Mouse (Mus musculus) limb, embryonic 12.5 days (tissue): Measurements from ENCODE around the gene Fam173a. TPM values are rescaled to one million over a fixed set of nuclear protein-coding genes. Genes with fewer than 3 reads are reported as not detected.
"Not testable (repeated sequence)": the region's sequence is repeated elsewhere in the genome, so short reads cannot be mapped to it uniquely, and the experiment has no call there.

Source experiments
- ATAC-seq: fragments of 200-750 bp; cut with Nextera tagmentation; 2 replicates; pipeline ENCODE4 v1.8.0; 2017; ENCODE audit warnings: low read depth, moderate TSS enrichment; ENCODE audit not compliant: insufficient number of reproducible peaks, insufficient read depth, low FRiP score, low TSS enrichment
- H3K27ac ChIP-seq: fragments of 300-500 bp; sonication (generic); 2 replicates; pipeline ENCODE4 v1.5.1; 2016; ENCODE audit warnings: mild to moderate bottlenecking, moderate library complexity
- H3K27me3 ChIP-seq: fragments of 300-500 bp; sonication (generic); 2 replicates; pipeline ENCODE4 v1.6.1; 2016; ENCODE audit warnings: mild to moderate bottlenecking, moderate library complexity
- H3K36me3 ChIP-seq: fragments of 300-500 bp; sonication (generic); 2 replicates; pipeline ENCODE4 v1.6.1; 2016; ENCODE audit warnings: mild to moderate bottlenecking, moderate library complexity
- H3K4me1 ChIP-seq: fragments of 300-500 bp; sonication (generic); replicated peaks from 2 replicates; pipeline ENCODE4 v1.6.1; 2016
- H3K4me2 ChIP-seq: fragments of 300-500 bp; sonication (generic); 2 replicates; pipeline ENCODE4 v1.6.1; 2016; ENCODE audit warnings: mild to moderate bottlenecking, moderate library complexity
- H3K4me3 ChIP-seq: fragments of 300-500 bp; sonication (generic); replicated peaks from 2 replicates; pipeline ENCODE4 v1.5.1; 2016; ENCODE audit warnings: mild to moderate bottlenecking
- H3K9ac ChIP-seq: fragments of 300-500 bp; sonication (generic); replicated peaks from 2 replicates; pipeline ENCODE4 v1.6.1; 2016; ENCODE audit warnings: mild to moderate bottlenecking, moderate library complexity
- H3K9me3 ChIP-seq: fragments of 300-500 bp; sonication (generic); 2 replicates; pipeline ENCODE4 v1.6.1; 2016; ENCODE audit warnings: mild to moderate bottlenecking, moderate library complexity
- WGBS: fragments of 180-500 bp; shearing (Covaris S2); methylation state at CpG from one replicate; pipeline ENCODE4 v1.1.7; 2016; 5-methylcytosine and 5-hydroxymethylcytosine counted together
- polyA plus RNA-seq: library from polyadenylated mRNA; unstranded; fragments of >200 nt; fragmentation: Nextera tagmentation; extraction: Ambion mirVana; gene quantifications from 2 replicates; pipeline ENCODE4 v1.2.1, GENCODE M21; 2016

Gene Fam173a
- polyA plus RNA-seq, 1 experiment from 2014 or later, result 68.3 TPM

DNA sequence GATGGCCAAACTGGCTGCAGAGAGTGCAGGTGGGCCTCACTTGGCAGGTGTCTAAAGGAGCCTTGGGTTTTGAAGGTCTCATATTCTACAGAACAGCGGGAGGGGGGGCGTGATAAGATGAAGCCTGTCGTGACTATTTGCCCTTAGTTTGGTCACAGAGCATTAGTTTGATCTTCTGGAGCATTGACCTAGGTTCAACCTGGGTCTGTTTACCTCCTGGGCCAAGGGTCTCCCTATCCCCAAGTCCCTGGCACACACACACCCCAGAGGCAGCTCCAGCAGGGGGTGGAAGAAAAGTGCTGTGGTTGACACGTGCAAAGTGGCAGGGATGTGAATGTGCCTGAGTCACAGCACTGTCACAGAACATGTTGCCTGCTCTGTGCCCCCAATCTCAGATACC, 18.2 kb upstream of the Fam173a start:
- no peak overlapping the region for H3K4me3 ChIP-seq
- H3K9ac ChIP-seq, result no peak overlapping the region
- H3K27me3 ChIP-seq, result peaks cover 83% of the 10 kb centered on the region
- no peak overlapping the region for H3K4me2 ChIP-seq
- H3K36me3 ChIP-seq, result no peaks in the 10 kb centered on the region
- no peaks in the 10 kb centered on the region for H3K9me3 ChIP-seq
- no peak for ATAC-seq
- no peak overlapping the region for H3K27ac ChIP-seq
- 72% methylated on average over 4 of the region's 4 CpGs for WGBS
- peaks cover 8% of the 10 kb centered on the region for H3K4me1 ChIP-seq

DNA sequence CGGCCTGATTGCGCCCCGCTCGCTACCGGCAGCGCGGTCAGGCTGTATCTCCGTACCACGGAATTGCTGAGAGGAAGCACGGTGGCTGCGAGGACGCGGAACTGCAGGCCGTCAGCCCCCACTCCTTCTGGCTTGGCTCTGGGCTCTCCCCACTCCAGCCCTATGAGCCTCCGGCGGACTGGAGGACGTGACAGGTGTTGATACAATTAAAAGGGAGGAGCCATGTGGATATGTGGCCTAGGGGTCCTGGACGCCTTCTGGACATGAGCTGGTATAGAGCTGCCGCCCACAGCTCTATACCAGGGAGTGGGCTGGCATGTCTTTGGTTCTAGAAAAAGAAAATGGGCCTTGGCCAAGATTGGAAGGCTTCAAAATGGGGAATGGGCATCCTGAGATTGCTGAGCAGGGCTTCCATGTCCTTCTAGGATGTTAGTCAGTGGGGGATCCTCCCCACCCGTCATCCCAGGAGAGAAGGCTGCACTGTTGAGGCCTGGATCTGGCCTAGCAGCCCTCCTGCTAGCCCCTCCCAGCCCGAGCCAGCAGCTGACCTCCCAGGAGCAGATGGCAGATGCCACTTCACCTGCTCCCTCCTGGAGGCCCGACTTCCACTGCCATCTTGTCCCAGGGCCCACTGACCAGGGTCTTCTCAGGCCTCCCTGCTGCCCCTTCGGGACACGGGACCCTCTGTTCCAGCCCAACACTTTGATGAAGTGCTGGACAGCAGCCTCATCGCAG, 17.1 kb upstream of the Fam173a start:
- Histone ChIP-seq H3K4me1 (peaks cover 8% of the 10 kb centered on the region), H3K9ac (peak overlapping the region; percentile 66), H3K27me3 (peaks cover 81% of the 10 kb centered on the region), H3K4me2 (peak overlapping the region; percentile 96), H3K9me3 (no peaks in the 10 kb centered on the region), H3K27ac (no peak overlapping the region), H3K4me3 (peak overlapping the region; percentile 71), H3K36me3 (no peaks in the 10 kb centered on the region)
- no peak; the same call in 1 of the 2 replicates for ATAC-seq
- 12% methylated on average over 25 of the region's 25 CpGs for WGBS

DNA sequence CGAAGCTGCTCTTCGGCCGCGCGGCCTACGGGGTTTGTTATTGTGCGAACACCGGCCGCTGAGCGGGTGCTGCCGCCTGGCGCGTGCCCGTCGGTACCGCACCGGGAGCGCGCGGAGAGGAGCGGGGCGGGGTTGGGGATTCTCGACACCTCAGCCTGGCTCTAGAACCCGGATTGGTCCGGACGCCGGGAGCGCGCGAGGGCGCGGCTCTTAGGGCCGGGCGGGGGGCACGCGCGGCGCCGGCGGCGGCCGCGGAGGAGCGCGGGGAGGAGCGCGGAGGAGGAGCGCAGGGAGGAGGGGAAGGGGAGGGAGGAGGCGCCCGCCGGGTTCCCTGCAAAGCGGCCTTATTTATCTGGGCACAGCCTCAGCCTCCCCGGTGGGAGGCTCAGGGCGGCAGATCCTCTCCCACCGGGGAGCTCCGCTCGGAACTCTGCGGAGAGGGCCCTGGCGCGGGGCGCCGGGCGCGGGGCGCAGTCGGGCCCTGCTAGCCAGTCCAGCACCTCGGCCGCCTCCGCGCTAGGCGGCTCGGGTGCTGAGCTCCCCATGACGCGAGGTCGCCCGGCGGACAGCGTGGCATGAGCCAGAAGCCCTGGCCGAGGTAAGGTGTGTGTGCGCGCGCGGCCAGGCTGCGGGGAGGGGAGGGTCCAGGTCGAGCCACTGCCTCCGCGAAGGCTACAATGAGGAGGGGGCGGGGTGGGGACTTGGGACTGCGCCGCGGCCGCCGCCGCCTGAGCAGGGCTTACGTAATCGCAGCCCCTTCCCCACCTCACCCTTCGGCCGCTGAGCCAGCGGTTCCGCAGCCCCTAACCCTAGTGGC, 16.3 kb upstream of the Fam173a start, which contains the start of gene Fbxl16:
Gene Fbxl16, plus strand, starts transcription at position 297 of the 817 bp plus-strand sequence.
- peaks cover 79% of the 10 kb centered on the region for H3K27me3 ChIP-seq
- peak; percentile 60 for ATAC-seq
- WGBS, result under 1% methylated on average over 97 of the region's 100 CpGs
- no peaks in the 10 kb centered on the region for H3K9me3 ChIP-seq
- H3K27ac ChIP-seq, result no peak within 1 kb of the TSS
- H3K4me1 ChIP-seq, result peaks cover 8% of the 10 kb centered on the region
- no peaks in the 10 kb centered on the region for H3K36me3 ChIP-seq
- H3K9ac ChIP-seq, result peak within 1 kb of the TSS; percentile 66
- peak within 1 kb of the TSS; percentile 71 for H3K4me3 ChIP-seq
- H3K4me2 ChIP-seq, result peak within 1 kb of the TSS; percentile 96

DNA sequence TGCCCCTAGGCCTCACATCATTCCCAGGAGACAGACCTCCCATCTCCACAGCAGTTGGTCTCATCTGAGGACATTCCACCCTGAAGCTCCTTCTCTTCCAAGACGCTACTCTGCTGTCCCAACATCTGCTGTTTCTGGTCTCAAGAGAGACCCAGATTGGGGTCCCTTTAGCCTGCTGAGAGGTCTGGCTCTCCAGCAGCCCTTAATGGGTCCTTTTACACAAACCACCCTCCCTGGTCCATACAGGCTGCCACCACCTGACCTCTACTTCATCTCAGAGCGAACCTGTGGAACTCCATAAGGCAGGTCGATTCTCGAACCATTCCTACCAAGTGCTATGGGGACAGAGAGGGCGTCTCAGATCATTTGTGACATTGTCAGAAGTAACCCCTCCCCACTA, 15.3 kb upstream of the Fam173a start:
- Histone ChIP-seq H3K9me3 (no peaks in the 10 kb centered on the region), H3K9ac (0 out of 2 replicates have a peak overlapping the region, but pooled peaks have one; percentile 66), H3K4me2 (peak overlapping the region; percentile 96), H3K27me3 (peaks cover 79% of the 10 kb centered on the region), H3K36me3 (no peaks in the 10 kb centered on the region), H3K4me3 (peak overlapping the region; percentile 71; the same call in 1 of the 2 replicates), H3K4me1 (peaks cover 8% of the 10 kb centered on the region), H3K27ac (no peak overlapping the region)
- 42% methylated on average over 5 of the region's 5 CpGs for WGBS
- ATAC-seq, result no peak

DNA sequence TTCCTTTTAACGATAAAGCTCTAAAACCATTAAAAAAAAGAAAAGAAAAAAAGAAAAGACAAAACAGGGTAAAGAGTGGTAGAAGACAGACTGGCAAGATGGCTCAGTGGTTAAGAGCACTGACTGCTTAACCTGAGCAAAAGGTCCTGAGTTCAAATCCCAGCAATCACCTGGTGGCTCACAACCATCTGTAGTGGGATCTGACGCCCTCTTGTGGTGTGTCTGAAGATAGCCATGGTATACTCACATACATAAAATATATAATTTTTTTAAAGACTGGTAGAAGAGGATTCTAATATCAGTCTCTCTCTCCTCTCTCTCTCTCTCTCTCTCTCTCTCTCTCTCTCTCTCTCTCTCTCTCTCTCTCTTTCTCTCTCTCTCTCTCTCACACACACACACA, 14.8 kb upstream of the Fam173a start:
- H3K4me1 ChIP-seq, H3K36me3 ChIP-seq, H3K27ac ChIP-seq, H3K9me3 ChIP-seq, H3K4me3 ChIP-seq, H3K4me2 ChIP-seq, H3K9ac ChIP-seq, ATAC-seq: not testable (repeated sequence)
- 47% methylated on average over 2 of the region's 2 CpGs for WGBS
- peaks cover 79% of the 10 kb centered on the region for H3K27me3 ChIP-seq

DNA sequence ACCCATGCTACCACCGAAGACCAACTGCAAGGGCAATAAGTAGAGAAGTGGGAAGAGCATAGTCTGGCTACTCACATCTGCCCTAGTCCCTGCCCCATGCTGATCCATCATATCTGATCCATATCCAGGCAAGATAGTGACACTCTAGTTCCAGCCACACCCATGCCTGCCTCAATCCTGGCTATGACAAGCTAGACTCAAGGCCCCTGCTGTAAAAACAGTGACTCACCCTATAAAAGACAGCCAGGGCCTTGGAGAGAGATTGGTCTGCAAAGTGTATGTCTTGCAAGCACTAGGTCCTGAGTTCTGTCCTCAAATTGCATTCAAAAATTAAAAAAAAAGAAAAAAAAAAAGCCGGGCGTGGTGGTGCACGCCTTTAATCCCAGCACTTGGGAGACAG, 13.8 kb upstream of the Fam173a start:
- Histone ChIP-seq H3K4me3 (no peak overlapping the region), H3K9me3 (no peaks in the 10 kb centered on the region), H3K4me1 (peaks cover 8% of the 10 kb centered on the region), H3K4me2 (no peak overlapping the region), H3K36me3 (no peaks in the 10 kb centered on the region), H3K27me3 (peaks cover 75% of the 10 kb centered on the region), H3K27ac (no peak overlapping the region), H3K9ac (no peak overlapping the region)
- 74% methylated on average over 4 of the region's 4 CpGs for WGBS
- ATAC-seq, result no peak

DNA sequence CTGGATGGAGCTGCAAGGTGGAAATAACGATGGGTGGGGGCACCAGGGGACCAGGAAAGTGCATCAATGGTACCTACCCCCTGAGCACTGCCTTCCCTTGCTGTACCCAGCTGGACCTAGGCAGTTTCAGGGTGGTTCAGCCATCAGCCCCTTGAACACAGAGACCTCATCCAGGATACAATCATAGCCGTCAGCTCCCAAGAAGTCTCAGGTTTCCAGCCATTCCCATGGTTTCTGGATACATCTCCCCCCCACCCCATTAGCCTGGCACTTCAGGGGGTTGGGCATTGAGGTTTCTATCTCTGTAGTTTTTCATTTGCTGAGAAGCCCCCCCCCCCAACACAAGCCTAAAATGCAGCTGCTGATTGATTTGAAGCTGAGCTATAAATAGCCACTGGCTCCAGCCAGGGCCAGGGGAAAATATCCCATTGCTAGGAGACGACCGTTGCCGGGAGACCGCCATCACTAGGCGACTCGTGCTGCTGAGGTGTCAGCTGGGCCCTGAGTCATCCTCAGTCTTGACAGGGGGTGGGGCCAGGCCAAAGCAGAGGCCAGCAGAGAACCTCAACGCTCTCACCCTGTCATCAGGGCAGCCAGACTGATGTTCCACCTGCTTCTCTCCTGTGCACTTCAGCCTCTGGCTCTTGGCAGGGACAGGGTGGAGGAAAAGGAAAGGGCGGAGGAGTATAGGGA, 10.3 kb upstream of the Fam173a start:
- no peaks in the 10 kb centered on the region for H3K4me1 ChIP-seq
- H3K27ac ChIP-seq, result no peak overlapping the region
- WGBS, result 15% methylated on average over 10 of the region's 10 CpGs
- ATAC-seq, result no peak
- H3K4me2 ChIP-seq, result no peak overlapping the region
- H3K9ac ChIP-seq, result no peak overlapping the region
- H3K9me3 ChIP-seq, result no peaks in the 10 kb centered on the region
- no peak overlapping the region for H3K4me3 ChIP-seq
- no peaks in the 10 kb centered on the region for H3K36me3 ChIP-seq
- peaks cover 43% of the 10 kb centered on the region for H3K27me3 ChIP-seq

DNA sequence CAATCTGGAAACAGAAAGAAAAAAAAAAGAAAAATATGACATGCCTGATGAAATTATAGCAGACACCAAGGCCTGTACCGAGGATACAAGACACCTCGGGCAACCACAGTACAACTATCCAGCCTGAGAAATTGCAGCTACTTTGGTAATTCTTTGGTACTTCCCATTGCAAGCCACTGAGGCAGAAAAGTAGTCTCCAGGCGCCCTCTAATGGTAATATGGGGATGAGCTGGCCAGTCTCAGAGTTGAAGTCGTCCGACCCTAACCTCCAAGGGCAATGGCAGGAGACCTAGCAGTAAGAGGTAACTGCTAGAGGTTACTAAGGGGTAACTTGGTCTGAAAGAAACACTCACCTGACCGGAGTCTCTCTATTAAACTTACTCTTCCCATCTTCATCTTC, 8.3 kb upstream of the Fam173a start:
- Histone ChIP-seq H3K27ac (no peak overlapping the region), H3K4me3 (no peak overlapping the region), H3K36me3 (no peaks in the 10 kb centered on the region), H3K9me3 (no peaks in the 10 kb centered on the region), H3K4me1 (peaks cover 10% of the 10 kb centered on the region), H3K4me2 (no peak overlapping the region), H3K27me3 (peaks cover 28% of the 10 kb centered on the region), H3K9ac (no peak overlapping the region)
- WGBS, result 10% methylated on average over 6 of the region's 6 CpGs
- ATAC-seq, result no peak

DNA sequence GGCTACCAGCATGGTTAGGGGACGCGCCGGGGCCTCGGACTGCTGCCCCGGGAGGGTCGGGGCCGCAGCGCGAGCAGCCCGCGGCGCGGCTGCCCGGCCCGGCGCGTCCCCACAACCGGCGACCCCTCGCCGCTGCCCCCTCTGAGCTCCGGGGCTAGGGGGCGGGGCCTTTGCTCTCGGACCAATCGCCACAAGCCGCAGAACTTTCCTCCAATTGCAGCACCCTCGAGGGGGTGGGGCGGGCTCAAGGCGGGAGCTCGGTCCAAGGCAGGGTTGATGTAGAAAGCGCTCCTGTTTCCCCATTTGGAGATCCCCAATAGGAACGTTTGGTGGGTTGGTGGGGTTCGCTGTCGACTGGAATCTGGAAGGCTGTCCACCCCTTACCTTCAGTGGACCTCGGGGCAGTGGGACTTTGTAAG, 4.3 kb upstream of the Fam173a start, which contains the start of gene Metrn:
Gene Metrn, minus strand, starts transcription at position 186 of the 419 bp plus-strand sequence.
- Histone ChIP-seq H3K9me3 (no peaks in the 10 kb centered on the region), H3K27me3 (0 out of 2 replicates have a peak, but pooled peaks cover 5% of the 10 kb centered on the region), H3K27ac (peak within 1 kb of the TSS; percentile 69), H3K9ac (peak within 1 kb of the TSS; percentile 79), H3K4me3 (peak within 1 kb of the TSS; percentile 84), H3K4me1 (peaks cover 40% of the 10 kb centered on the region), H3K36me3 (0 out of 2 replicates have a peak, but pooled peaks cover 10% of the 10 kb centered on the region), H3K4me2 (peak within 1 kb of the TSS; percentile 99)
- under 1% methylated on average over 35 of the region's 35 CpGs for WGBS
- ATAC-seq, result peak; percentile 78

DNA sequence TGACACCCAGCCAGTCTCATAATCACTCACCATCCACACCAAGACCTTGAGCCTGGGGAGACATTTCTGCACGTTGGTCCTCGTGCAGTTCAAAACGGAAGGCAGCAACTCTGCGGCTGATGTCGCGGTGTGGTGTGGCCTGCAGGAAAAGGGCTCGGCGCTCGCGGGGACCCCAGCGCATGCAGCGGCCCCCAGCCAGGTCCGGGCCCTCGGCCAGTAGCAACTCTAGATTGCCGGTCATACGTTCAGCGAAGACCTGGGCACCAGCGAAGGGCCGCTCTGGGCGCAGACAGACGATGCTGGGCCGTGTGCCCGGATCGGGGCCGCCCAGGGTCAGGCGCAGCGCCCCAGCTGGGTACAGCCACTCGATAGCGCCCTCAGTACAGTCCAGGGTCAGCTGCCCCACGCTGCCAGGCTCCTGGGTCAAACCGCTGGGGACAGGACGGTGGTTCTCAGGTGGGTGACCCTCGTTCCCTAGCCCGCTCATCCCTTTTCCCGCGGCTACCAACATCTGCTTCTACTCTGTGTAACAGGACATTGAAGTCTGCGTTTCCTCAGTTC, 3.6 kb upstream of the Fam173a start:
- WGBS, result under 1% methylated on average over 37 of the region's 37 CpGs
- Histone ChIP-seq H3K27ac (peak overlapping the region; percentile 69; the same call in 1 of the 2 replicates), H3K27me3 (0 out of 2 replicates have a peak, but pooled peaks cover 1% of the 10 kb centered on the region), H3K4me3 (peak overlapping the region; percentile 84), H3K36me3 (0 out of 2 replicates have a peak, but pooled peaks cover 10% of the 10 kb centered on the region), H3K9ac (peak overlapping the region; percentile 79), H3K4me1 (peaks cover 44% of the 10 kb centered on the region), H3K4me2 (peak overlapping the region; percentile 99), H3K9me3 (no peaks in the 10 kb centered on the region)
- ATAC-seq, result peak; percentile 11; the same call in 1 of the 2 replicates
